Mouse (Mus musculus): ENCODE measurements around the gene Hist1h2ag.

DNA sequence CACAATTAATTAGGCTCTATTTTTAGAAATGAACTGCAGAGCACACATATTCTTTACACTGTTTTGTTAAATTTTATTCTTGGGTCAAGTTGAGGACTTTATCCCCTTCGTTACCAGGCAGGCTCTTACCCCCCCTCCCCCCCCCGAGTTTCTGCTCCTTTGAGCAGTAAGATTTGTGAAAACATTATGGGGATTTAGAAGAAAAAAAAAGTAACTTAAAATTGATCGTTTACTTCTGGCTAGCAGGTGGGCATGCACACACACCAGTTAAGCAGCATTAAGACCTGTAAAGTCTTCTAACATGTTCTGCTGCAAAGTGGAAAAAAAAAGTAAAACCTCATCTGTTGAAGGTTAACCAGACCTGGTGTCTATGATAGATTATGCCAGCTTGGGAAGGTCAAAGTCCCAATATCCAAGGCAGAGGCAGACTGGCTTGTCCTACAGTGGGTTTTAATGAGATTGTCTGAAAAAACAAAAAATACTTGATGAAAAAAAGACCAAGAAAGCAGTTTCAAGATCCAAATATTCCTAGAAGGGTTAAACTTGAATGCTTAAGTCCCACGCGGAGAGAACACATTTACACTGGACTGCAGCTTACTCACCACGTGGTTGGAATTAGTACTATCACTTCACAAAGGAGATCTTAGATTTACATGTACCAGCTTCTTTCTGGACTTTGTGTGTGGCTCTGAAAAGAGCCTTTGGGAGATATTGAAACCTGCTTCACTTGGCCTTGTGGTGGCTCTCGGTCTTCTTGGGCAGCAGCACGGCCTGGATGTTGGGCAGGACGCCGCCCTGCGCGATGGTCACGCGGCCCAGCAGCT is 8.1 kb downstream of the Hist1h2ag start:
- TF ChIP-seq CTCF (conservative IDR thresholded peaks at IDR 0.05; ENCODE audit: low read length) = no peak
- no peak for TF ChIP-seq NANOG (IDR thresholded peaks at IDR 0.05; ENCODE audit: borderline replicate concordance, low read length)

All from E14TG2a.4 (cell line).